Mouse (Mus musculus): ENCODE measurements at regions not wholly inside any gene's neighbourhood (a gene's known extent, or its start where the extent isn't known, plus 50 kb on each side); places are given as distances from the start of the nearest gene placed in this dataset.

DNA sequence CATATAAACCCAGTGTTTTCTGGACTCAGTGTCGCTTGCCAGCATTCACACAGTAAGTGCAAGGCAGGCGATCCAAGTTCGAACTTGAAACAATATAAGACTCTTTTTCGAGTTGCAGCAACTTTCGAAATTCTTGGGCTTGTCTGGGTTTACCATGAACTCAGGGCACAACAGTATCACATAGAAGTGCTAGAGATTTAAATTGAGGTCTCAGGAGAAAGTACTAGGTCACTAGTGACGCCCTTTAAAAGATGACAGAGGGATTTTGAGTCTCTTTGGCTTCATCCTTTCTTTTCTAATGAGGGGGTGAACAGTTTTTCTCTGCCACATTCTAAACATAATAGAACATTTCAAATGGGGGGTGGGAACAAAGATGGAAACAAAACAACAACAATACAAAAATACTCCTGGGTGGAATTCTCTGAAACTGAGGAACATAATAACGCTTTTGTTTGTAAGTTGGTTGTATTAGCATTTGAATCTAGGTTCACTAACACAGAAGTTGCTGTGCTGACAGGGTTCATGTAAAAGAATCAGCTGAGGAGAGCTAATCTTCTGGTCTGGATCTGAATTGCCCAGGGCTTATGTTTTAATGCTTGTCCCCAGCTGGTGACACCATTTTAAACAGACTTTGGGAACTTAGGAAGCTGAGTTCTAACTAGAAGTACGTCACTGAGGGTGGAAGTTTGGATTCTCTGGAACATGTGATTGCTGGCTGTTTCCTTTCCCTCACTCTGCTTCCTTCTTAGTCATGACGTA is 906.1 kb downstream of the Stpg2 start:
- ATAC-seq (ENCODE audit: low read depth): no peak
- H3K4me2 ChIP-seq (ENCODE audit: low read depth, low read length): no peak overlapping the region
- no peak overlapping the region for H3K9ac ChIP-seq (ENCODE audit: low read length)
- H3K27ac ChIP-seq (ENCODE audit: low read length): no peak overlapping the region
- 79% methylated on average over 9 of the region's 9 CpGs for WGBS
- H3K4me3 ChIP-seq (ENCODE audit: low read length): no peak overlapping the region
- H3K27me3 ChIP-seq (ENCODE audit: control insufficient read depth, insufficient read depth, low read depth, low read length): no peaks in the 10 kb centered on the region
- no peaks in the 10 kb centered on the region for H3K36me3 ChIP-seq (ENCODE audit: control insufficient read depth, insufficient read depth, low read length)
- H3K9me3 ChIP-seq (ENCODE audit: control insufficient read depth, low read length): no peaks in the 10 kb centered on the region
- no peaks in the 10 kb centered on the region for H3K4me1 ChIP-seq (replicated peaks; ENCODE audit: control insufficient read depth, insufficient read depth, low read length)

DNA sequence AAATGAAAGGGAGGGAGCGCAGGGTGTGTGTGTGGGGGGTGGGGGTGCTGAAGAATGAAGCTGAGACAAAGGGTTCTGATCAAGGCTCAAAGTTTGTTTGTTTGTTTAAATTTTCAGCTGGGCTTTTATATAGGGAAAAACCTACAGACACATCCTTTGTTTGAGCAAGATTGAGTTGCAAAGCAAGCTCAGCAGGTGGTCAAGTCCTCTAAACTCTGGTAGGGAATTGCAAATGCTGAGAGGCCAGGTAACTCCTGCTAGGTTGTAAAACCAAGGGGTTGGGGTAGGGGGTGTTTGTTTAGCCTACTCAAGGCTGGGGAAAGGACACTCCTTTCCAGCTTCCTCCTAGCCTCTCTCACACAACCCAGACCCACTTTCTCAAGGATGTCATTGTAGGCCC is 909.6 kb downstream of the Stpg2 start:
- no peak for ATAC-seq (ENCODE audit: low read depth)
- Histone ChIP-seq H3K9me3 (ENCODE audit: control insufficient read depth, low read length) (no peaks in the 10 kb centered on the region), H3K4me2 (ENCODE audit: low read depth, low read length) (no peak overlapping the region), H3K4me1 (replicated peaks; ENCODE audit: control insufficient read depth, insufficient read depth, low read length) (no peaks in the 10 kb centered on the region), H3K4me3 (ENCODE audit: low read length) (no peak overlapping the region), H3K36me3 (ENCODE audit: control insufficient read depth, insufficient read depth, low read length) (no peaks in the 10 kb centered on the region), H3K27ac (ENCODE audit: low read length) (no peak overlapping the region), H3K9ac (ENCODE audit: low read length) (no peak overlapping the region), H3K27me3 (ENCODE audit: control insufficient read depth, insufficient read depth, low read depth, low read length) (no peaks in the 10 kb centered on the region)
- 74% methylated on average over 1 of the region's 1 CpGs for WGBS

DNA sequence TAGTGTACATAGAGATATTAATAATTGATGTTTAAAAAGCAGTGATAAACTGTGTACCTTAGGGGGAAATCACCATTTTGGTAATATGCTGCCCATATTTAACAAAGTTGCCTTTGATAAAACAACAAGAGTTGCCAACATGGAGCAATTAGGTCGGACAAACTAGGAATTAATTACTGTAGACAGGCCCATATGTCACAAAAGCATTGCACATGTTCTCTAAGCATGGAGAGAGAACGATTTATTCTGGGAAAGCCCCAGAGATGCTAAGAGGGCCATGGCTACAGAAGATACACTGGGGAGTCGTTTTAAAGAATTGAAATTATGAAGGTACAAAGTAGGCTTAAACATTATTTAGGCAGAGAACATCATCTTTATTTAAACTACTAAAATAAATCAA is 921.8 kb downstream of the Stpg2 start:
- Histone ChIP-seq H3K9ac (ENCODE audit: low read length) (no peak overlapping the region), H3K9me3 (ENCODE audit: control insufficient read depth, low read length) (no peaks in the 10 kb centered on the region), H3K4me3 (ENCODE audit: low read length) (no peak overlapping the region), H3K27ac (ENCODE audit: low read length) (no peak overlapping the region), H3K36me3 (ENCODE audit: control insufficient read depth, insufficient read depth, low read length) (no peaks in the 10 kb centered on the region), H3K4me2 (ENCODE audit: low read depth, low read length) (no peak overlapping the region), H3K27me3 (ENCODE audit: control insufficient read depth, insufficient read depth, low read depth, low read length) (no peaks in the 10 kb centered on the region), H3K4me1 (replicated peaks; ENCODE audit: control insufficient read depth, insufficient read depth, low read length) (no peaks in the 10 kb centered on the region)
- WGBS: 46% methylated on average over 3 of the region's 3 CpGs
- no peak for ATAC-seq (ENCODE audit: low read depth)

DNA sequence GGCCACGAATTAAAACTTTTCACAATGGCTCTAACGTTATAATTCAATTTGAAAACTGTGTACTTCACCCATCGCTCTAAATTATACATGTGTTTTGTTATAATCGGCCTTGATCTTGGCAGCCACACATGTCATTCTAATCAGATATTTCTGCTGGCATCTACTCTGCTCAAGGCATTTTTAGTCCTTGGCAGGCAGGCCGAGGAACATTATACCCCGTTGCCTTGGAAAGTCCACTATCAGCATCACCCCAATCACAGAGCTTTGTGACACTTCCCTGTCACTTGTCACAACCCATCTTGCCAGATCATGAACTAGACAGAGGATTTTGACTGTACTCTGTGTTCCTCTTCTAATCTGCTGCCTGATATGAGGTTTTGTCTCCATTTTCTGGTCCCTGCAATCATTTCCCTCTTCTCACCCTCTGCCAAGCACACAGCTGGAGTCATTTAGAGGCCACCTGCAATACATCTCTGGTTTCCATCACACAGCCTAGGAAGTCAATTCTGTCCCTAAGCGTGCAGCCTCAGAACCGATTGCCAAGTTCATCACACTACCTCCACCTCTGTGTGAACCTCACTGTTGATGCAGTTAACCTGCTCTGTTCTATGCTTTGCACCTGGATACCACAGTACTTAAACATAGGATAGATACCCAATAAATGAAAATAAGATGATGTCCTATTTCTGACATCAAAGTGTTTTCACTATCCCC is 923.7 kb downstream of the Stpg2 start:
- Histone ChIP-seq H3K4me3 (ENCODE audit: low read length) (no peak overlapping the region), H3K27ac (ENCODE audit: low read length) (no peak overlapping the region), H3K9ac (ENCODE audit: low read length) (no peak overlapping the region), H3K27me3 (ENCODE audit: control insufficient read depth, insufficient read depth, low read depth, low read length) (no peaks in the 10 kb centered on the region), H3K36me3 (ENCODE audit: control insufficient read depth, insufficient read depth, low read length) (no peaks in the 10 kb centered on the region), H3K4me1 (replicated peaks; ENCODE audit: control insufficient read depth, insufficient read depth, low read length) (no peaks in the 10 kb centered on the region), H3K9me3 (ENCODE audit: control insufficient read depth, low read length) (no peaks in the 10 kb centered on the region), H3K4me2 (ENCODE audit: low read depth, low read length) (no peak overlapping the region)
- no peak for ATAC-seq (ENCODE audit: low read depth)
- 63% methylated on average over 8 of the region's 8 CpGs for WGBS

DNA sequence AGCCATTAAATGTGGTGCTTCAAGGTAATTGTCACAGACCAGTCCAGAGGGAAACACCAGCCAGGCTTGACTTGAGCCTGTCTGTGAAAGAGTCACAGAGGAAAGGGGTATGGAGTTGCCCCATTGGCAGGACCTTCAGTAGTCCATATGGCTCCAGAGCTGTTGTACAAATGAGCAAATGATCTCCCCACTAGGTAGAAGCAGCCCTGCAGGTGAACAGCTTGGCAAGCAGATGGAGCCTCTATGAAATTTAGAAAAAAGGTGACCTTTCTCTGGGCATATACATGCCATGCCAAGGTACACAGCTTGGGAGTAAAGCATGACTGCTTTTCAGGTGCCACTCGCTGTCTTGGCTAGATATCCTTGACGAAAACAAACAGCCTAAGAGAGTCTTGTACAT is 938.4 kb downstream of the Stpg2 start:
- no peaks in the 10 kb centered on the region for H3K9me3 ChIP-seq (ENCODE audit: control insufficient read depth, low read length)
- H3K36me3 ChIP-seq (ENCODE audit: control insufficient read depth, insufficient read depth, low read length): no peaks in the 10 kb centered on the region
- no peak overlapping the region for H3K27ac ChIP-seq (ENCODE audit: low read length)
- H3K4me2 ChIP-seq (ENCODE audit: low read depth, low read length): no peak overlapping the region
- 86% methylated on average over 2 of the region's 2 CpGs for WGBS
- H3K27me3 ChIP-seq (ENCODE audit: control insufficient read depth, insufficient read depth, low read depth, low read length): no peaks in the 10 kb centered on the region
- H3K9ac ChIP-seq (ENCODE audit: low read length): no peak overlapping the region
- no peak for ATAC-seq (ENCODE audit: low read depth)
- H3K4me3 ChIP-seq (ENCODE audit: low read length): no peak overlapping the region
- H3K4me1 ChIP-seq (replicated peaks; ENCODE audit: control insufficient read depth, insufficient read depth, low read length): no peaks in the 10 kb centered on the region

DNA sequence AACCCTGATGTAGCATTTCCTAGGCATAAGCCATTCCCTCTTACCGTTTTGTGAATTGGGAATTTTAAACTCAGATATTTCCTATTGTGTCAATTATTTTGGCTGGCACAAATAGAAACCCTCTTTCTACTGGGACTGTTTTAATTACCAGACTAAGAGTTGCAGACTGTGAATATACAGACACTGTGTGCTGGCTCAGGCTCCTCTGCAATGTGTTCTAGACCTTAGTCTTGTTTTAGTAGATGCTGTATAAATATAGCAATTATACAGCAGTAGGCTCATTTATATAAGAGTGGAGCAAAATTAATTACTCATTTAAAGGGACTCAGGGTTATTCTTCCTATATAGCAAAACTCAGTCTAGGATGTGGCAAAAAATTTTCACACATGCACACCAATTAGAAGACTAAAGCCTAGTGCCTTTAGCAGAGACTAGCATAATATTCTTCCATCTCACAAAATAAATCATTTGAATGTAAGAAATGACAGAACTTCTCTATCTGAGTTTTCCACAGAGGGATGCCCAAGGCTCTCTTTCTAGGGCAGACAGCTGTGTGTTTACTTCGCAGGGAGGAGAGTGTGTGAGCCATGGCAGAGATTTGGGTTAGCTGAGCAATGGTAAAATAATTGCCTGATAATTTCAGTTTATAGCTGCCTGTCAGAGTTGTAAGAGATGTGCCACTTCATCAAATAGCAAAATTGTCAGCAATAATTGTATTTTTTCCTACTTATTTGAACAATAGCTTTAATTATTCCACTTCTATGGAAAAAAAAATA is 941.9 kb downstream of the Stpg2 start:
- no peak for ATAC-seq (ENCODE audit: low read depth)
- Histone ChIP-seq H3K4me1 (replicated peaks; ENCODE audit: control insufficient read depth, insufficient read depth, low read length) (no peaks in the 10 kb centered on the region), H3K4me2 (ENCODE audit: low read depth, low read length) (no peak overlapping the region), H3K9me3 (ENCODE audit: control insufficient read depth, low read length) (no peaks in the 10 kb centered on the region), H3K4me3 (ENCODE audit: low read length) (no peak overlapping the region), H3K27me3 (ENCODE audit: control insufficient read depth, insufficient read depth, low read depth, low read length) (no peaks in the 10 kb centered on the region), H3K27ac (ENCODE audit: low read length) (no peak overlapping the region), H3K9ac (ENCODE audit: low read length) (no peak overlapping the region), H3K36me3 (ENCODE audit: control insufficient read depth, insufficient read depth, low read length) (no peaks in the 10 kb centered on the region)
- 49% methylated on average over 2 of the region's 2 CpGs for WGBS

DNA sequence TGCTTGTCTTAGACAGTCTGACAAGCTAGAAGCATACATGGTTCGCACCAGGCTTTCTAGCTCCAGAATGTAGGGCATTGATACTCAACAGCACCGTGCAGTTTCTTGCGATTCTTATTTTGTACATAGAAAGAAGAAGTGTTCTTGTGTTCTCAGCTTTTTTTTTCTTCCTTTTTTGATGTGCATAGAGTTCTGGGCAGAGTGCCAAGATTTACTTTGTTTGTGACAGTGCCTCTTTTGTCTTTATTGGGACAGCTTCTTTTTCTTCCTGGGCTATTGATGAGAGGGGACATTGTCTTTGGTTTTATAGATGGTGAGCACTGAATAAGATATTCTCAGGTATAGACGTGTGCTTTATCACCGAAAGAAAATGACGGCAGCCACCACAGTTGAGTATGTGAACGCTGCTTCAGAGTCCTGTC is 945.0 kb downstream of the Stpg2 start:
- Histone ChIP-seq H3K4me1 (replicated peaks; ENCODE audit: control insufficient read depth, insufficient read depth, low read length) (no peaks in the 10 kb centered on the region), H3K9me3 (ENCODE audit: control insufficient read depth, low read length) (no peaks in the 10 kb centered on the region), H3K4me2 (ENCODE audit: low read depth, low read length) (no peak overlapping the region), H3K27me3 (ENCODE audit: control insufficient read depth, insufficient read depth, low read depth, low read length) (no peaks in the 10 kb centered on the region), H3K9ac (ENCODE audit: low read length) (no peak overlapping the region), H3K36me3 (ENCODE audit: control insufficient read depth, insufficient read depth, low read length) (no peaks in the 10 kb centered on the region), H3K27ac (ENCODE audit: low read length) (no peak overlapping the region), H3K4me3 (ENCODE audit: low read length) (no peak overlapping the region)
- 44% methylated on average over 7 of the region's 7 CpGs for WGBS
- ATAC-seq (ENCODE audit: low read depth): no peak

DNA sequence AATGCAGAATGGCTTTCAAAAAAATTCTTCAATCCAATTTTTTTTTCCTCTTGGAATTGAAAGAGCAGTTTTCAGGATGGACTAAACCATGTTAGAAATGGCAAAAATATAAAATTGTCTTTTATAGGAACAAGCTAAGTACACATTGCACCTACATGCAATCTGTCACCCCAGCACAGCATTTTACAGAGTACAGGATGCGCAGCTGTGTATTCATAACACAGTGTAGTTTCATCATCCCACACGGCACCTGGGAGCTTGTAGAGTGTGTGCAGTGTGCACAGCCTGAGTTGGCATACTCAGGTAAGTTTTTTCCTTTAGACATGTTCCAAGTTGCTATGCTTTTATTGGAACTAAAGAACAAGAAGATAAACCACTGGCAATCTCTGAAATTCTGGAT is 974.0 kb downstream of the Stpg2 start:
- no peak overlapping the region for H3K27ac ChIP-seq (ENCODE audit: low read length)
- H3K4me2 ChIP-seq (ENCODE audit: low read depth, low read length): no peak overlapping the region
- ATAC-seq (ENCODE audit: low read depth): no peak
- H3K36me3 ChIP-seq (ENCODE audit: control insufficient read depth, insufficient read depth, low read length): no peaks in the 10 kb centered on the region
- 79% methylated on average over 2 of the region's 2 CpGs for WGBS
- H3K4me1 ChIP-seq (replicated peaks; ENCODE audit: control insufficient read depth, insufficient read depth, low read length): no peaks in the 10 kb centered on the region
- no peaks in the 10 kb centered on the region for H3K27me3 ChIP-seq (ENCODE audit: control insufficient read depth, insufficient read depth, low read depth, low read length)
- no peak overlapping the region for H3K4me3 ChIP-seq (ENCODE audit: low read length)
- no peaks in the 10 kb centered on the region for H3K9me3 ChIP-seq (ENCODE audit: control insufficient read depth, low read length)
- no peak overlapping the region for H3K9ac ChIP-seq (ENCODE audit: low read length)

DNA sequence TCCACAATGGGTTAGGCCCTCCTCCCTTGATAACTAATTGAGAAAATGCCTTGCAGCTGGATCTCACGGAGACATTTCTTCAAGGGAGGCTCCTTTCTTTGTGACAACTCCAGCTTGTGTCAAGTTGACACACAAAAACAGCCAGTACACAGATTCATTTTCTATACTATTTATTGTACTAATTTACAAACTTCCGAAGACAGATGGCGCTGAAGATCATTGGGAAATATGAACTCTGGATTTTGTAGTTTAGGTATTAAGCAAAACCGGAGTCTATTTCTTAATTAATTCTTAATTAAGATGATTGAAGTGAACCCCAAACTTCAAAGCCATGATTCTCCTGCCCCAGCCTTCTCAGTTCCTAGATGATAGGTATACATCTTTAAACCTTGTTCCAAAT is 977.2 kb downstream of the Stpg2 start:
- ATAC-seq (ENCODE audit: low read depth): no peak
- Histone ChIP-seq H3K36me3 (ENCODE audit: control insufficient read depth, insufficient read depth, low read length) (no peaks in the 10 kb centered on the region), H3K9ac (ENCODE audit: low read length) (no peak overlapping the region), H3K27me3 (ENCODE audit: control insufficient read depth, insufficient read depth, low read depth, low read length) (no peaks in the 10 kb centered on the region), H3K4me1 (replicated peaks; ENCODE audit: control insufficient read depth, insufficient read depth, low read length) (no peaks in the 10 kb centered on the region), H3K9me3 (ENCODE audit: control insufficient read depth, low read length) (no peaks in the 10 kb centered on the region), H3K4me2 (ENCODE audit: low read depth, low read length) (no peak overlapping the region), H3K4me3 (ENCODE audit: low read length) (no peak overlapping the region), H3K27ac (ENCODE audit: low read length) (no peak overlapping the region)
- 81% methylated on average over 4 of the region's 4 CpGs for WGBS
